Mouse (Mus musculus): ENCODE measurements around the gene Rnft2.

The Rnft2 gene

DNA sequence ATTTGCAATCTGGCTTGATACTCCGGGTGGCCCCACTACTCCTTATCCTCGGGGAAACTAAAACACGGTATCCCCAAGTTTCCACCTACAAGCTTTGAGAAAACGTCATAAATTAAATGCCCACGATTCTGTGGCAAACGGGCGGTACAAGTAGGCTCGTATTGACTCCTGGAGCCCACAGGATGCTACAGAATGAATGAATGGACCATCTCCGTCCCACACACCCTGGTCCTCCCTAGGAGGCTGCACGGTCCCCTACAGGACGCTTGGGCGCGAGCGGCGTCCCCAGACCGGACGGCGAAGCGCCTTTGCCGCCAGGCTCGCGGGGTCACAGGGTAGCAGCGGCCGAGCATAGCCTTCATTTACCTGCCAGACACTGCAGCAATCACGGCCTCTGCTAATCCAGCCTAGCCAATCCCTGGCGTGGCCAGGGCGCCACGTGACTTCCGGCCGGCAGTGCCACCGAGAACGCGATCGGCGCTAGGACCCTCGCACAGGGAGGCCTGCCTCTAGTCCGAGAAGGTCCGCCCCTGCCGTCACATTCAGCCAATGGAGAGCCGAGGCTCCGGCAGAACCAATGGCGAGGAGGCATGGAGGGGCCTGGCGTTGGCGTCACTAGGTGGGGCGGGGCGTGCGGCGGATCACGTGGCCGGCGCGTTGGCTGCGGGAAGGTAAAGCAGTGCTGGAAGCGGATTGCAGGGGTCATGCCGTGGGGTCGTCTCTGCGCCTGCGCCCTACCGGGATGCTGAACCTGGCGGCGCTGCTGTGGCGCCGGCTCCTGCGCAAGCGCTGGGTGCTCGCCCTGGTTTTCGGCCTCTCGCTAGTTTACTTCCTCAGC lies at the start of gene Rnft2, which contains the start of gene 2410131K14Rik:
Rnft2 (minus strand) TSS at position 511 of the 838 bp plus-strand sequence.
2410131K14Rik (plus strand) TSS at position 622 of the 838 bp plus-strand sequence.
- DNase-seq (ENCODE audit: low read depth) = peak; percentile 98

DNA sequence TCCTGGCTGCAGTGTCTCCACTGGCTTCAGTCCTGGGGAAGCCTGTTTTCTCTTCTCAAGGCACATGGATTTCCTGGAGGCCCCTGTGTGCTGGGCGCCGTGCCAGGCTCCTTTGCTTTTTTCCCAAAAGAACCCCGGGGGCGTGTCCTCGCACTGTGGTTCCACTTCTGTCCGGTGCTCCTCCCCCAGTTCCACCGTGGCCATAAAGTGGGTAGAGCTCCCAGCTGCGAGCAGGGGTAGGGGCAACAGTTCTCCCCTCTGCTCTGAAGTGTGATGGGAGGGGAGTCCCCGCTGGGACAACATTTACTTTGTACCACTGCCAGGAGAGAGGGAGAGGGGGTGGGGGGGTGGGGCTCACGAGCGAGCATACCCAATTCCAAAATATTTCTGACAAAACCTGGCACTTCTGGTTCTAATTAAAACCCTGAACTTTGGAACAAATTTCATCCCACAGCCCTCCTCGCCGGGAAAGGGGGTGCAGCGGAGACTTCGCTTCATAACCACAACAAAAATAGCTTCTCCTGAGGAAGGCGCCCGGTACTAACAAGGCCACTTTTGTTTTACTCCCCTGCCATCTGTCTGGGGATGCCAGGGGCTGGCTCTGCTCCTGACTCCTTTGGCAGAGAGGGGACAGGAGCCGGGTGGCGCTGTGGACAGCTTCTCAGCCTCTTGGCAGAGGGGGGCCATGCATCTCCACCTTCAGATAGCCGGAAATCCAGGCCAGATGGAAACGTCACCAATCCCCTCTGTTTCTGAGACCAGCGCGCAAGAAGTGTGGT lies 49.4 kb upstream of the Rnft2 start:
- peak; percentile 33 for DNase-seq (ENCODE audit: low read depth)

DNA sequence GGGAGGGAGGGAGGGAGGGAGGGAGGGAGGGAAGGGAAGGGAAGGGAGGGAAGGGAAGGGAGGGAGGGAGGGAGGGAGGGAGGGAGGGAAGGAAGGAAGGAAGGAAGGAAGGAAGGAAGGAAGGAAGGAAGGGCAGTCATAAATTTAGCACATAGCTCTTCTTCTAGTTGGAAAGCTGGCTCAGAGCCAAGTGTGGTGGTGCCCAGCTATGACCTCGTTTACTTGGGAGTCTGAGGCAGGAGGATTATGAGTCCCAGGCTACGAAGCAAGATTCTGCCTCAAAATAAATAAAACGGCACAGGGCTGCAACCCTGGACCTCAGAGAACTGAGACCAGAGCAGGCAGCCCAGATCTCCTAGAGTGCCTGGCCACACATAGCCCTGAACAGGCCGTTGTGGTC lies 47.6 kb upstream of the Rnft2 start:
- DNase-seq (ENCODE audit: low read depth) = no peak

- no peak for DNase-seq (ENCODE audit: low read depth)
These were observed 46.5 kb upstream of the Rnft2 start for GRCm38 (mm10) chr5:118291453-118291852.

DNA sequence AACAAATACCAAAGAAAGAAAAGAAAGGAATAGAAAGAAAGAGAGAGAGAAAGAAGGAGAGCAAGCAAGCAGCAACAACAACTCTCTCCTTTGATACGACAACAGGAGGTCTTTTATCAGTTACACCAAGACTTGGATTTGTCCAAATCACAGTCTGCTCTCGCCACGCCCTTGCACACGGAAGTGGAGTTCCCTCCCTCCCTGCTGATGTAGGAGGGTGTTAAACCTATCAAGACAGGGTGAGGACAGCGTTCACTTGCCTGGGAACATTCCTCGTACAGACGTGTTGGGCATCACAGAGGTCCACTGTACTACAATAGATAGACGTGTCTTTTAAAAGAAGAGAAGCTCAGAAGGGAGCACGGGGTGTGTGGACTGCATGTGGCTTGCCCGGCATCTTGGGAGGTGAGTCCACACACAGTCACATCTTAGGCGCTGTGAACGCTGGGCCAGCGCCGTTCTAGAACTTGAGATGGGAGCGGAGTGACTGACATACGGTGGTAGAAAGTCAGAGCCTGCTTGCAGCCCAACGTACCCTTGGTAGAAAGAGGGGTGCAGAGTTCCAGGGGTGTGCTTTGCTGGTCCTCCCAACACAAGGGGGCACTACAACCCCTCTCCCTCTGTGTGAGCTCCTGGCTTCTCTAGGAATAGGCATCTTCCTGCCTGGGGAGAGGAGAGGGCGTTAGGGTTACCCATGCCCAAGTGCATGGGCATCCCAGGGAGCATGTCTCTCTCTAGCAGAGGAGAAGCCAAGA lies 33.0 kb upstream of the Rnft2 start:
- DNase-seq (ENCODE audit: low read depth) = no peak

DNA sequence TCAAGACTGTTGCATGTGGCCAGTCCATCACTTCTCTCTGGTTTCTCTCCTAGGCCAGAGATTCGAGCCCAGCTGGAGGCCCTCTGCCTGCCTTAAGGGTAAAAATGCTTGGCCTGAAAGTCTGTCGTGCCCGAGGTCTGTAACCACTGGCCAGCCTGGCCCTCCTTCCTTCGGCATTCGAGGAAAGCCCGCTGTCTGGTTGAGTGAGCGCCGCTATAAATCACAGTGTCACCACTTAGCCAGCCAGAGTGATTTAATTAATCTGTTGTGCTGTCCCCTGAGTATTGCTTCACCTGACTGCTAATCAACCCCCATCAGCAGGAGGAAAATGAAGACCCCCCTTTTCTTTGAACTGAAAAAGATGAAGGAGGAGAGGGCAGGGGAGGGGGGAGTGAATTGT lies 31.8 kb upstream of the Rnft2 start:
- DNase-seq (ENCODE audit: low read depth) = no peak

DNA sequence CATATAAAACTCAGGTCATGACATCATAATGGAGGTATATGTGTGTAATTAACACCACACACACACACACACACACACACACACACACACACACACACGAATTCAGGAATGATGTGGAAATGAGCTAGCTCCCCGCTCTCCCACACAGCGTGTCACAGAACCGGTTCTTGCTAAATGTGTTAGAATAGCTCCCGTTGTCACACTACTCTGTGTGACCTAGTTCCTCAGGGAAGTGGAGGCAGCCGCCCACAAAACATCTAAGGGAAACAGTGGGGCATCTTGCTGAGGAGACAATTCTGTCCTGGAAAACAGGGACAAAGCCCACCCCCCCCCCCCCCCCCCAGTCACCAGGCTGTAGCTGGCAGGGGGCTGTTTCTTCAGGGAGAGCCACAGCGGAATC lies 31.4 kb upstream of the Rnft2 start:
- no peak for DNase-seq (ENCODE audit: low read depth)

DNA sequence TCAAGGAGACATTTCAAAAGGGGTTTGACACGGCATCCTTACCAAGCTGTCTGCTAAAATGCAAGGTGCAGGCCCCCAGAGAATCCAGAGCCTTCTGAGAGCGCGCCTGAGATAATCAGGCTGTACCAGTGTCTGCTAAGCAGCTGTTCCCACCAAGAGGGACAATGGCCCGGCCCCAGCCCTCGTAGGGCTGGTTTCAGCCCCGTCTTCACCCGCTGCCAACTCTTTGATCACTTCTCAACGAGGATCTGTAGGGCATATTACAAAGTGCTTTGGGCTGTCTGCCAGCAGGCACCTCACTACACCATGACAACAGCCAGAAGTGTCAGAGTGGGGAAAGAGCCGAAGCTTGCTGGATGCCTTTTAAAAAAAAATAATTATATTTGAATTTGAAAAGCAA lies 29.6 kb upstream of the Rnft2 start:
- no peak for DNase-seq (ENCODE audit: low read depth)

GRCm38 (mm10) chr5:118273446-118273845 lies 28.5 kb upstream of the Rnft2 start:
- DNase-seq (ENCODE audit: low read depth) = peak; percentile 74

DNA sequence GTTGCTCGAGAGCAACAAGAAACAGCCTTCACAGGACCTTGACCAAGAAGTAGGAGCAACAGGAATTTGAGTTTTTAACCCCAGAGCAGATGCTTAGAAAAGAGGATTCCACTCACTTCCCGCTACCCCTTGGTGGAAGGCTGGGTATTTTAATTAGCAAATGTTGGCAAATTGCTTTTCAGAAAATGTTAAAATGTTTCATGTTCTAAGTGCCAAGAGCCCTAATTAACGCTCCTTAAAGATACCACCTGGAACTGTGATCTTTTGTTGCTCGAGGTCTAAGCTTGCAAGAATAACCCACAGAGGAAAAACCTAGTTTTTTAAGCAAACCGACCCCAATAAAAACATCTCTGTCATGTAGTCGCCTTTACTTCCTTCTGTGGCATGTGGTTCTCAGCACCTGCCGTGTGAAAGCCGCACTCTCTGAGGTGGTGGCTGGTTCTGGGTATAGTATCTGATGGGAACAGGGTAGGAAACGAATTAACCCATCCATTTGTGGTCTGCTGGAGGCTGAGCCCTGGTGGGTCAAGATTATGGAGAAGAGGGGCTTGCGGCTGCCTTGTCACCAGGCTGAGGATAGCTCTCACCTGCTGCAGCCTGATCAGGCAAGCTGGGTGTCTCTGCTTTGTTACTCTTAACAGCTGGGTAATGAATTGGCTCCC lies 26.7 kb upstream of the Rnft2 start:
- peak; percentile 58 for DNase-seq (ENCODE audit: low read depth)

GRCm38 (mm10) chr5:118268987-118269386 lies 24.1 kb upstream of the Rnft2 start:
- peak; percentile 71 for DNase-seq (ENCODE audit: low read depth)

DNA sequence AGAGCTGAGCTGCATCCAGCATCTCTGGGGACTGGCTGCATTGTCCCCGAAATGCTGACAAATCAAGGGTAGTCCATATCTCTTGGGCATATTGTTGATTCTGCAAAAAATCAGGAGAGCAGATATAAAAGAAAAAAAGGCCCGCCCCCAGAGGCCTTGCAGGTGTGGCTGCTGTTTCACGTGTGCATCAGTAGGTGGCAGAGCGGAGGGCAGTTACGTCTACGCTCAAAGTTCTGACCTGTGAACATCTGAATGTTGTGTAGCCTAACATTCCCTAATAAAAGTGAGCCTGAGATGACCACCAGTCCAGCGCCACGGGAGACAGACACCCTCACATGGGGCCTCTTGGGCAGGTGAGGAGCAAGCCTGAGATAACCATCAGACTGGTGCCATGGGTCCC lies 21.4 kb upstream of the Rnft2 start:
- peak; percentile 25 for DNase-seq (ENCODE audit: low read depth)

DNA sequence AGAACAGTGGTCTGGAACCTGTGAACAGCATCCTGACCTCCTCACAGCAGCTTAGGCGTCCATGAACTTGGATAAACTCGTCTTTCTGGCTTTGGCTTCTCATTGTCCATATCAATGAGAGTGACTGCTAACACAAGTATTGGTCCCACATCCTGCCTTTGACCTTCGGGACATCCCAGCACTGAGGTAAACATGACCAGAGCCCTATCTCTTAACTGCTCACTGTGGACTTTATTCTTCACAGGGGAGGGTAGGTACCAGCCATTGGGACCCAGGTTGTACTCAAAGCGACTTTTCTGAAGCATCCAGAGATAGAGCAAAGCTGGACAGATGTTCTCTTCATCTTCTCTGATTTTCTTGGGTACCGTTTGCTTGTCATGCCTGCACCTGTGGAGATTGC lies 20.4 kb upstream of the Rnft2 start:
- no peak for DNase-seq (ENCODE audit: low read depth)

DNA sequence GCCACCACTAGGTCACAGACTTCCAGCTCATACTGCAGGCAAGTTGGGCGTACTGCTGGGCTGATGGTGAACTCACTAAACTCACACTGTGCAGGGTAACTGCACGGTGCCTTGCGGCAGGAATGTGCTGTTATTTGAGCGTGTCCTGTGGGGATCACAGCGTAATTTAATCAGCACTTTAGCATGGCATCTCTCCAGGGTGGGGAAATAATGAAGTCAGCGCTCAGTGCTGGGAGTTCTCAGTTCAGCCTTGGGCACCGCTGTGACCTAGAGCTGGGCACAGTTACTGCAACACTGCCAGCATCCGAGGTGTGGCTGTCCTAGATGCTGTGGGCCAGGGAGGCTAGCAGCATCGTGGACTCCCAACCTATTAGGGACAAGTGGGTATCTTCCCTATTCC lies 19.4 kb upstream of the Rnft2 start:
- DNase-seq (ENCODE audit: low read depth) = no peak

- DNase-seq (ENCODE audit: low read depth) = no peak
These were observed 17.5 kb upstream of the Rnft2 start for GRCm38 (mm10) chr5:118262418-118262817.

GRCm38 (mm10) chr5:118261181-118261580 lies 16.3 kb upstream of the Rnft2 start:
- no peak for DNase-seq (ENCODE audit: low read depth)

DNA sequence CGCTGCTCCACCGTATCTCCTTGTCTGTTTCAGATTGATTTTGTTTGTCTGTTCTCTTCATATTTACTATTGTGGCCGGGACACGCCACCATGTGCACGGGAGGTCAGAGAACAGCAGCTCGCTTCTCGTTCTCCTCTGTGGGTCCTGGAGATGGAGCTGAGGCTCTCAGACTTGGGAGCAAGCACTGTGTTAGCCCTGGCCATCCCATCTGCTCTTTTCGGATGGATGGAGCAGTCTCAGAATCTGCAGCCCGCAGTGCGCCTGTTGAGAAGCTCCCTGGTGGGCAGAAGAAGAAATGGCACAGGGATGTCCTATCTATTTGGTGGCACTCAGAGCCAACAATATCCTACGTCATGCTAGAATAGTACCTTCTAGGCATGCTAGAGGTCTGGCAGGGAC lies 15.7 kb upstream of the Rnft2 start:
- no peak for DNase-seq (ENCODE audit: low read depth)

DNA sequence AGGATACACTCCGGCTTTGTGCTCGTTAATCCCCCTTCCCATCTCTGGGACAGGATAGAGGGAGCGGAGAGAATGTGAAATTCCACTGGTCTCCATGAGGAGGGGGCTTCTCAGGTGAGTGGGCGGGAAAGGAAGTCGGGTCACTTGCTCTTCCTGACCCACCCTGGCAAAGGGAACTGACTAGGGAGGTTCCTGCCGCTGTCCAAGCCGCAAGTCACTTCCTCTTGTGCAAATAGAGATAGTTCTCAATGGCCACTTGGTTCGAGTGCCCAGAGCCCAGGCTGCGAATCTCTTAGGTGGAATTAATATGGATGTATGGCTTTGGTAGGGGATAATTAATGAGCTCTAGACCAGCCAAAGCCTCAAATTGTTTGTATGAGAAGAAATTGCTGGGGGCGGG lies 15.1 kb upstream of the Rnft2 start:
- peak; percentile 46 for DNase-seq (ENCODE audit: low read depth)

GRCm38 (mm10) chr5:118259636-118260035 lies 14.7 kb upstream of the Rnft2 start:
- DNase-seq (ENCODE audit: low read depth) = no peak

DNA sequence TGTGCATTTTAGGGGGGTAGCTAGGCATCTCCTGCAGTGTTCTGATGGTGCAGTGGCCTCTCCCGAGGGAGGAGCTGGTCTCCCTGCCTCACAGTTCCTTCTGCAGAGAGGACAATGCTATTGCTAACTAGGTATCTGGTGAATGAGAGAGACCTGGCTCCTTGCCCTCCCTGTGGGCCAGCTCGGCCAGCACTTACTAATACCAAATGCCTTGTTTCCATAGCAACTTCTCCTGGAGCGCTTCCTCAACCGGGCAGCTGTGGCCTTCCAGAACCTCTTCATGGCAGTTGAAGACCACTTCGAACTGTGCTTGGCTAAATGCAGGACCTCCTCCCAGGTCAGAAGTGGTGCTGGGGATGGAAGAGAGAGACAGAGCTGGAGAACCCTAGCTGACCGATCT lies 14.2 kb upstream of the Rnft2 start:
- no peak for DNase-seq (ENCODE audit: low read depth)

GRCm38 (mm10) chr5:118256981-118257380 lies 12.1 kb upstream of the Rnft2 start:
- peak; percentile 42 for DNase-seq (ENCODE audit: low read depth)

- peak; percentile 37 for DNase-seq (ENCODE audit: low read depth)
These were observed 8.6 kb upstream of the Rnft2 start for GRCm38 (mm10) chr5:118253551-118253950.
